13 mouse cellular contexts compared by ENCODE assay signal in genomic region chr14:117226920-117227319, GRCm38 (mm10).
"Had no signal": no experiment of that assay in that cellular context is flagged by ENCODE, and none has a peak within 500 bp of the region (broad histone marks: within the 10 kb centered on the region; RNA-seq: fewer than 3 reads in every experiment).

No protein-coding gene starts in this region.

- ATAC-seq: liver, postnatal 0 days had no signal

- H3K9ac ChIP-seq: limb, embryonic 15.5 days; liver, embryonic 14.5 days; liver, postnatal 0 days; stomach, embryonic 15.5 days had no signal

- DNase-seq: kidney, adult 9 months; kidney, postnatal 14 days; kidney, postnatal 4 days; liver, postnatal 0 days; lung, postnatal 14 days; lung, postnatal 4 days; midbrain, embryonic 14.5 days; thymus, postnatal 25 days had no signal

- H3K4me3 ChIP-seq: limb, embryonic 15.5 days; stomach, embryonic 15.5 days had no signal

- H3K4me1 ChIP-seq: limb, embryonic 15.5 days; stomach, embryonic 15.5 days had no signal

- H3K9me3 ChIP-seq: limb, embryonic 15.5 days; stomach, embryonic 15.5 days had no signal

- H3K36me3 ChIP-seq: limb, embryonic 15.5 days; stomach, embryonic 15.5 days had no signal

- H3K27me3 ChIP-seq: limb, embryonic 15.5 days; stomach, embryonic 15.5 days had no signal

- H3K4me2 ChIP-seq: limb, embryonic 15.5 days; liver, embryonic 11.5 days; midbrain, embryonic 11.5 days; stomach, embryonic 15.5 days had no signal

- H3K27ac ChIP-seq: limb, embryonic 15.5 days; liver, embryonic 14.5 days; stomach, embryonic 15.5 days had no signal
